In genomic region chr8:118565887-118566747, GRCm38 (mm10) we compare ENCODE assay signal across 16 mouse cellular contexts.
DNase-seq lines count a peak whose midpoint lies in the region; ATAC-seq and TF ChIP-seq lines count a peak whose summit lies in the region.
"Had no signal": no experiment of that assay in that cellular context is flagged by ENCODE, and none has a peak within 500 bp of the region (broad histone marks: within the 10 kb centered on the region; RNA-seq: fewer than 3 reads in every experiment).

No protein-coding gene starts in this region.

- H3K9me3 ChIP-seq in kidney, postnatal 0 days (replicated peaks; ENCODE audit: low read length), result no peaks in the 10 kb centered on the region
- no peaks in the 10 kb centered on the region for H3K9me3 ChIP-seq in limb, embryonic 10.5 days (replicated peaks)
- H3K9me3 ChIP-seq: limb, embryonic 12.5 days; midbrain, embryonic 13.5 days; neural tube, embryonic 13.5 days had no signal

- no peaks in the 10 kb centered on the region for H3K27me3 ChIP-seq in kidney, postnatal 0 days (ENCODE audit: insufficient read depth, low read length)
- no peaks in the 10 kb centered on the region for H3K27me3 ChIP-seq in cerebellum, adult 2 months (ENCODE audit: control insufficient read depth, insufficient read depth, low read length)
- no peaks in the 10 kb centered on the region for H3K27me3 ChIP-seq in limb, embryonic 10.5 days (ENCODE audit: low read depth, poor library complexity, severe bottlenecking)
- H3K27me3 ChIP-seq: limb, embryonic 12.5 days; midbrain, embryonic 13.5 days; neural tube, embryonic 13.5 days had no signal

- no peak for TF ChIP-seq POLR2A in cerebellum, adult 2 months (IDR thresholded peaks at IDR 0.05; ENCODE audit: borderline replicate concordance, insufficient read depth, low read length)

- peak; percentile 10 for DNase-seq in gastrocnemius, adult 18-20 months (ENCODE audit: low spot score)
- DNase-seq in gastrocnemius, adult 8-10 months (ENCODE audit: low spot score in 2 of 2), result no peak
- peak; percentile 34 for DNase-seq in adipocyte (ENCODE audit: low spot score)
- DNase-seq in kidney, postnatal 0 days (ENCODE audit: low spot score), result peak; percentile 72
- peak; percentile 35 for DNase-seq in lung, postnatal 14 days
- DNase-seq in cerebellum, adult 2 months, result no peak
- DNase-seq in limb, embryonic 10.5 days (ENCODE audit: low spot score), result no peak
- DNase-seq in cerebellum, adult 11-12 months, result no peak
- DNase-seq: B cell, adult 2 months; layer of hippocampus, adult 9-11 months; liver, postnatal 0 days; thymus, adult 2 months had no signal

- no peak overlapping the region for H3K4me2 ChIP-seq in kidney, postnatal 0 days (ENCODE audit: low read length)
- H3K4me2 ChIP-seq: limb, embryonic 12.5 days; midbrain, embryonic 13.5 days; neural tube, embryonic 13.5 days had no signal

- H3K27ac ChIP-seq in kidney, postnatal 0 days, result no peak overlapping the region
- H3K27ac ChIP-seq in cerebellum, adult 2 months (ENCODE audit: insufficient read depth, low read length), result no peak overlapping the region
- no peak overlapping the region; the same call in 1 of the 2 replicates for H3K27ac ChIP-seq in limb, embryonic 10.5 days
- H3K27ac ChIP-seq: limb, embryonic 12.5 days; midbrain, embryonic 13.5 days; neural tube, embryonic 13.5 days had no signal

- H3K36me3 ChIP-seq in kidney, postnatal 0 days (ENCODE audit: insufficient read depth, low read length), result no peaks in the 10 kb centered on the region
- H3K36me3 ChIP-seq in limb, embryonic 10.5 days, result no peaks in the 10 kb centered on the region
- H3K36me3 ChIP-seq: G1E; limb, embryonic 12.5 days; midbrain, embryonic 13.5 days; neural tube, embryonic 13.5 days had no signal

- H3K4me3 ChIP-seq in kidney, postnatal 0 days (replicated peaks; ENCODE audit: low read depth, low read length), result no peak overlapping the region
- no peak overlapping the region for H3K4me3 ChIP-seq in cerebellum, adult 2 months (replicated peaks; ENCODE audit: insufficient read depth, low read depth, low read length)
- no peak overlapping the region for H3K4me3 ChIP-seq in limb, embryonic 10.5 days
- H3K4me3 ChIP-seq: limb, embryonic 12.5 days; midbrain, embryonic 13.5 days; neural tube, embryonic 13.5 days had no signal

- H3K9ac ChIP-seq in kidney, postnatal 0 days (ENCODE audit: low read depth, low read length), result no peak overlapping the region
- H3K9ac ChIP-seq: limb, embryonic 12.5 days; liver, postnatal 0 days; midbrain, embryonic 13.5 days; neural tube, embryonic 13.5 days had no signal

- H3K4me1 ChIP-seq in kidney, postnatal 0 days (replicated peaks; ENCODE audit: insufficient read depth, low read length), result no peaks in the 10 kb centered on the region
- no peaks in the 10 kb centered on the region for H3K4me1 ChIP-seq in cerebellum, adult 2 months (ENCODE audit: control insufficient read depth, insufficient read depth, low read length)
- peaks cover 20% of the 10 kb centered on the region for H3K4me1 ChIP-seq in limb, embryonic 10.5 days

- no peak for TF ChIP-seq CTCF in kidney, postnatal 0 days (IDR thresholded peaks at IDR 0.05; ENCODE audit: low read depth)
- no peak for TF ChIP-seq CTCF in cerebellum, adult 2 months (IDR thresholded peaks at IDR 0.05; ENCODE audit: borderline replicate concordance, insufficient read depth, low read depth, low read length)

- ATAC-seq in kidney, postnatal 0 days (replicated peaks; ENCODE audit: low FRiP score, low read depth), result 0 out of 2 replicates have a peak, but pooled peaks have one; percentile 40
- ATAC-seq: liver, postnatal 0 days; midbrain, embryonic 13.5 days had no signal

- WGBS in kidney, postnatal 0 days, result 52% methylated on average over 6 of the region's 6 CpGs
- 81% methylated on average over 6 of the region's 6 CpGs for WGBS in cerebellum, adult 2 months
- WGBS in limb, embryonic 10.5 days, result 72% methylated on average over 6 of the region's 6 CpGs

Comparison
In these comparisons a context has a peak if more than half of its experiments do, and no peak if none do; other contexts are left out.
1. DNase-seq: peak in gastrocnemius, adult 18-20 months (single experiment), adipocyte (single experiment), kidney, postnatal 0 days (single experiment) and lung, postnatal 14 days (single experiment); none in gastrocnemius, adult 8-10 months (0 of 2), cerebellum, adult 2 months (0 of 2), limb, embryonic 10.5 days (single experiment) and cerebellum, adult 11-12 months (single experiment).